Mouse (Mus musculus) myocyte (in vitro differentiated cells): ENCODE results near the gene Tmem74b. TPM values are rescaled to one million over a fixed set of nuclear protein-coding genes. Genes with fewer than 3 reads are reported as not detected.

Source experiments
- H3K27me3 ChIP-seq: one replicate; pipeline ENCODE4 v1.6.1; 2011; ENCODE audit not compliant: control insufficient read depth, insufficient read depth, insufficient read length
- H3K36me3 ChIP-seq: one replicate; pipeline ENCODE4 v1.6.1; 2011; ENCODE audit not compliant: control insufficient read depth, insufficient read depth
- H3K4me2 ChIP-seq: one replicate; pipeline ENCODE4 v1.6.1; 2011; ENCODE audit warnings: low read depth, control low read depth
- H3K4me3 ChIP-seq: one replicate; pipeline ENCODE4 v1.5.1; 2011; ENCODE audit warnings: mild to moderate bottlenecking, control low read depth, moderate library complexity
- H3K79me2 ChIP-seq: one replicate; pipeline ENCODE4 v1.6.1; 2011; ENCODE audit not compliant: control insufficient read depth, insufficient read depth
- H3ac ChIP-seq: one replicate; pipeline ENCODE4 v1.6.1; 2011; ENCODE audit not compliant: control insufficient read depth, insufficient read length
- CEBPB ChIP-seq: IDR thresholded peaks from 2 replicates; pipeline ENCODE4 v1.6.1; 2011; ENCODE audit warnings: mild to moderate bottlenecking, moderate library complexity; ENCODE audit not compliant: poor library complexity, insufficient read depth, severe bottlenecking
- E2F4 ChIP-seq: IDR thresholded peaks from one replicate; pipeline ENCODE4 v1.6.1; 2011; ENCODE audit warnings: mild to moderate bottlenecking, control low read depth, moderate library complexity; ENCODE audit not compliant: insufficient read depth
- MAX ChIP-seq: IDR thresholded peaks from one replicate; pipeline ENCODE4 v1.6.1; 2011; ENCODE audit warnings: low read depth, mild to moderate bottlenecking, control low read depth
- MYOD1 ChIP-seq, 3 experiments: IDR thresholded peaks; one replicate each; pipeline ENCODE4 v1.6.1; 2011; ENCODE audit warnings: control low read depth in 2 of 3, low read depth in 2 of 3, mild to moderate bottlenecking in 2 of 3, moderate library complexity in 1 of 3; ENCODE audit not compliant: insufficient read length in 2 of 3, control insufficient read depth in 1 of 3
- MYOG ChIP-seq, 3 experiments: IDR thresholded peaks; one replicate each; pipeline ENCODE4 v1.6.1; 2011; ENCODE audit warnings: control low read depth in 2 of 3, low read depth in 2 of 3, mild to moderate bottlenecking in 2 of 3; ENCODE audit not compliant: insufficient read length in 2 of 3, control insufficient read depth in 1 of 3, insufficient read depth in 1 of 3
- POLR2A ChIP-seq: IDR thresholded peaks from one replicate; pipeline ENCODE4 v1.6.1; 2011; ENCODE audit warnings: low read depth, mild to moderate bottlenecking, control low read depth, moderate library complexity; ENCODE audit not compliant: insufficient read length
- POLR2AphosphoS2 ChIP-seq: IDR thresholded peaks from one replicate; pipeline ENCODE4 v1.6.1; 2011; ENCODE audit warnings: low read depth, control low read depth; ENCODE audit not compliant: insufficient read length
- REST ChIP-seq: IDR thresholded peaks from one replicate; pipeline ENCODE4 v1.6.1; 2011; ENCODE audit warnings: mild to moderate bottlenecking, control low read depth, moderate library complexity; ENCODE audit not compliant: insufficient read depth, insufficient read length
- SRF ChIP-seq: IDR thresholded peaks from one replicate; pipeline ENCODE4 v1.6.1; 2011; ENCODE audit warnings: low read depth; ENCODE audit not compliant: control insufficient read depth, insufficient read length
- TCF12 ChIP-seq: IDR thresholded peaks from one replicate; pipeline ENCODE4 v1.6.1; 2011; ENCODE audit warnings: mild to moderate bottlenecking, control low read depth; ENCODE audit not compliant: poor library complexity, insufficient read depth, severe bottlenecking
- TCF3 ChIP-seq: IDR thresholded peaks from one replicate; pipeline ENCODE4 v1.6.1; 2011; ENCODE audit warnings: low read depth, control low read depth; ENCODE audit not compliant: insufficient read length
- USF1 ChIP-seq: IDR thresholded peaks from one replicate; pipeline ENCODE4 v1.6.1; 2011; ENCODE audit warnings: low read depth, mild to moderate bottlenecking, control low read depth, moderate library complexity
- polyA plus RNA-seq: library from polyadenylated mRNA; unstranded; fragments of >200 nt; fragmentation: generic; extraction: Trizol; gene quantifications from one replicate; pipeline ENCODE4 v1.2.1, GENCODE M21; 2012; ENCODE audit warnings: missing spikeins

The Tmem74b gene
- polyA plus RNA-seq, 1 experiment, result not detected

DNA sequence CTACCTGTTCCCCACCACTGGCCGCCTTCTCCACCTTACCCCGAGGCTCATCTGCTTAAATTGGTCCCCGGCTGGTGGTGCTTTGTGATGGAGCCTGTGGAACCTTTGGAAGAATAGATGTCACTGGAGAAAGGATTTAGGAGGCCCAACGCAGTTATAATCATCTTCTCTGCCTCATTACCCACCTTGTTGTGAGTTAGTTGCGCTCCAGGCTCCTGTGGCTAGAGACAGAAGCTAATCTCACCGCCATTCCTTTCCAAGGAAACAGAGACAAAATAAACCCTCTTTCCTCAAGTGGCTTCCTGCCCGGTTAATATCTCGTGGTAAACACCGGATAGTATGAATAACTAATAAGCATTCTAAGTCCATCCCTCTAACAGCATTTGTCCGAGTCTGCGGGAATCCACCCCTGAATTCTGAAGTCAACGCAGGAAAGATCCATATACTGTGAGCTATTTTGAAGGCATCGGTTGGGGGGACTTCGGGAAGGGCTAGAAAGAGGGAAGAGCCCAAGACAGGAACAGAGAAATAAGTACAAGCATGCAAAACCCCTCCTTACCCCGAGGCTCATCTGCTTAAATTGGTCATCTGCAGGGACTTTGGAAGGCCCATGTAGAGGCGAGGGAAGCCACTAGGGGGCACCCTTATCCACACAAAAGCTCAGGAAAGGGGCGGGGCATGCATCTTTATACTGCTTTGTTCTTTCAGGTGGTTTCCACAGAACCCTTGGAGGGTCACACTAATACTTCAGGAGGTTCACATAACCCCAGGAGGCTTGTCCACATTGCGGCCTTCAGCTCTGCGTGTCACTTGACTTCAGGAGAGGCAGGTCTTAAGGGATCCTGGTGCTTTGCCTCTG lies 46.3 kb downstream of the Tmem74b start:
- no peak for TF ChIP-seq MYOD1 (IDR thresholded peaks at IDR 0.05; ENCODE audit: control insufficient read depth in 1 of 3, insufficient read length in 2 of 3, low read depth in 2 of 3)
- TF ChIP-seq E2F4, result no peak
- TF ChIP-seq USF1, result no peak
- no peak overlapping the region for H3ac ChIP-seq
- peaks cover 5% of the 10 kb centered on the region for H3K27me3 ChIP-seq

GRCm38 (mm10) chr2:151751330-151751729 lies 49.5 kb downstream of the Tmem74b start:
- TF ChIP-seq TCF12, result no peak
- no peak for TF ChIP-seq POLR2AphosphoS2
- TF ChIP-seq SRF, result no peak
- TF ChIP-seq POLR2A, result no peak
- TF ChIP-seq TCF3, result no peak
- TF ChIP-seq MAX, result no peak
- TF ChIP-seq USF1, result no peak
- TF ChIP-seq CEBPB, result no peak
- no peak for TF ChIP-seq MYOG (IDR thresholded peaks at IDR 0.05; ENCODE audit: control insufficient read depth in 1 of 3, insufficient read depth in 1 of 3, insufficient read length in 2 of 3, low read depth in 2 of 3)
- no peak for TF ChIP-seq MYOD1 (IDR thresholded peaks at IDR 0.05; ENCODE audit: control insufficient read depth in 1 of 3, insufficient read length in 2 of 3, low read depth in 2 of 3)
- no peak for TF ChIP-seq E2F4
- TF ChIP-seq REST, result no peak
- H3K4me2 ChIP-seq, result no peak overlapping the region

More for the DNA sequence above, 46.3 kb downstream of the Tmem74b start:
- Histone ChIP-seq H3K36me3 (no peaks in the 10 kb centered on the region), H3K79me2 (no peaks in the 10 kb centered on the region), H3K4me3 (no peak overlapping the region), H3K4me2 (no peak overlapping the region)

DNA sequence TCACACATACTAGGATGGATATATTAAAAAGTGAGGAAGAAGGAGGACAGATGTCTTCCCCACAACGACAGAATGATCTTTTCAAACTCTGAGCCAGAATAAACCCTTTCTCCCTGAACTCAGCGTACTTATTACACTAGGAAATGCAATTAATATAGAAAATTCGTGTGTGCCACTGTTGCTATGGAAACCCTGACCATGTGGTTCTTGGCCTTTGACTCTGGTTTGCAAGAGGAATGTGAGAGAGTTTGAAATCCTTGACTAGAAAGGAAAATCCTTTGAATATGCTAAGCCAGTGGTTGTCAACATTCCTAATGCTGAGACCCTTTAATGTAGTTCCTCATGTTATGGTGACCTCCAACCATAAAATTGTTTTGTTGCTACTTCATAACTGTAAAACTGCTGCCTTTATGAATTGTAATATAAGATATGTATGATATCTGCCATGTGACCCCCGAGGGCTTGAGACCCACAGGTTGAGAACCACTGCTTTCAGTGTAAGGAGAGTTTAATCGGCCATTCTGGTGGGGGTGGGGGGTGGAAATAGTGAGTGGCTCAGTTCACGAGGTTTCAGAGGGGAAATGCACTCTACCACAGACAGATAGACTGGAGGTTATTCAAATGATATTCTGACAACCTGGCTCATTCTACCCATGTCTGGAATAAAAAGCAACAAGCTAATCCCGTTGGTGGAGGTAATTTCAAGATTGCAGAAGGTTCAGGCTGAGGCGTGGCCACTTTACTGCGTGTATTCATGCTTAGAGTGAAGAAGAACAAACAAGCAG lies 54.7 kb downstream of the Tmem74b start:
- Histone ChIP-seq H3K4me2 (no peak overlapping the region), H3K79me2 (no peaks in the 10 kb centered on the region), H3K4me3 (no peak overlapping the region), H3K27me3 (peaks cover 12% of the 10 kb centered on the region), H3ac (no peak overlapping the region), H3K36me3 (no peaks in the 10 kb centered on the region)
- TF ChIP-seq POLR2AphosphoS2 (no peak), MYOD1 (IDR thresholded peaks at IDR 0.05; ENCODE audit: control insufficient read depth in 1 of 3, insufficient read length in 2 of 3, low read depth in 2 of 3) (no peak), CEBPB (no peak), TCF3 (no peak), SRF (no peak)

More at GRCm38 (mm10) chr2:151751330-151751729, 49.5 kb downstream of the Tmem74b start:
- peaks cover 5% of the 10 kb centered on the region for H3K27me3 ChIP-seq
- no peak overlapping the region for H3ac ChIP-seq
- no peaks in the 10 kb centered on the region for H3K79me2 ChIP-seq
- H3K36me3 ChIP-seq, result no peaks in the 10 kb centered on the region
- H3K4me3 ChIP-seq, result no peak overlapping the region

DNA sequence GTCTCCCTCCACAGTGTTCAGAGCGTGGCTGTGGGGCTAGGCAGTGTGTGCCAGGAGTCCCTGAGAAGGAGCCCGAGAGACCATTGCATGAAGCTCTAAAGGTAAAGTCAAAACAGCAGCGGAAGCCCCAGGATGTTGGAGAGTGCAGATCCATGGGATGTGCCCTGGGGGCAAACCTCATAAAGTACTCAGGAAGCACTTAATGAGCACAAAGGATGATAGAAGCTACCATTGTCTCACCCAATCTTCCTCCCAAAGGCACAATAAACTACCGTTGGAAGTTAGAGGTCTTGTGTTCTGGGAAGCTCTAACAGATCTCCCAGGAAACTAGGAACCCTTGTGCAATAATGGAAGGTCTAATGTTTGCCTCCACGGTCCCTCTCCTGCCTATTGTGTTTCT lies 55.6 kb downstream of the Tmem74b start:
- no peak overlapping the region for H3K4me2 ChIP-seq
- no peak overlapping the region for H3ac ChIP-seq
- no peaks in the 10 kb centered on the region for H3K79me2 ChIP-seq
- no peak overlapping the region for H3K4me3 ChIP-seq
- H3K27me3 ChIP-seq, result peaks cover 12% of the 10 kb centered on the region
- H3K36me3 ChIP-seq, result no peaks in the 10 kb centered on the region
- no peak for TF ChIP-seq CEBPB
- no peak for TF ChIP-seq TCF12
- no peak for TF ChIP-seq SRF
- TF ChIP-seq REST, result no peak
- TF ChIP-seq MYOD1 (IDR thresholded peaks at IDR 0.05; ENCODE audit: control insufficient read depth in 1 of 3, insufficient read length in 2 of 3, low read depth in 2 of 3), result no peak
- TF ChIP-seq E2F4, result no peak
- TF ChIP-seq MAX, result no peak
- no peak for TF ChIP-seq POLR2AphosphoS2
- no peak for TF ChIP-seq MYOG (IDR thresholded peaks at IDR 0.05; ENCODE audit: control insufficient read depth in 1 of 3, insufficient read depth in 1 of 3, insufficient read length in 2 of 3, low read depth in 2 of 3)
- no peak for TF ChIP-seq USF1
